Mouse (Mus musculus) heart, embryonic 16.5 days (tissue): ENCODE data around the gene Mepce. TPM values are rescaled to one million over a fixed set of nuclear protein-coding genes. Genes with fewer than 3 reads are reported as not detected.
A peak's percentile ranks its signal among the peaks of the same experiment; 100 is the strongest.
"Not testable (repeated sequence)": the region's sequence is repeated elsewhere in the genome, so short reads cannot be mapped to it uniquely, and the experiment has no call there.

Source experiments
- ATAC-seq: fragments of 200-750 bp; cut with Nextera tagmentation; replicated peaks from 2 replicates; pipeline ENCODE4 v1.8.0; 2017; ENCODE audit warnings: moderate number of reproducible peaks; ENCODE audit not compliant: insufficient read depth, low FRiP score; ENCODE audit errors: extremely low read depth
- H3K27ac ChIP-seq: fragments of 300-500 bp; sonication (generic); 2 replicates; pipeline ENCODE4 v1.5.1; 2014; ENCODE audit warnings: mild to moderate bottlenecking, low read length, control low read depth, moderate library complexity
- H3K27me3 ChIP-seq: fragments of 300-500 bp; sonication (generic); 2 replicates; pipeline ENCODE4 v1.6.1; 2014; ENCODE audit warnings: low read length, mixed read lengths; ENCODE audit not compliant: control insufficient read depth, insufficient read depth
- H3K36me3 ChIP-seq: fragments of 300-500 bp; sonication (generic); 2 replicates; pipeline ENCODE4 v1.6.1; 2014; ENCODE audit not compliant: control insufficient read depth, insufficient read depth
- H3K4me1 ChIP-seq: fragments of 300-500 bp; sonication (generic); 2 replicates; pipeline ENCODE4 v1.6.1; 2014; ENCODE audit warnings: low read length, mixed read lengths; ENCODE audit not compliant: control insufficient read depth, insufficient read depth
- H3K4me2 ChIP-seq: fragments of 300-500 bp; sonication (generic); 2 replicates; pipeline ENCODE4 v1.6.1; 2014; ENCODE audit warnings: low read depth, mild to moderate bottlenecking, control low read depth, low read length
- H3K4me3 ChIP-seq: fragments of 300-500 bp; sonication (generic); 2 replicates; pipeline ENCODE4 v1.5.1; 2014; ENCODE audit warnings: mild to moderate bottlenecking, control low read depth, low read length
- H3K9ac ChIP-seq: fragments of 300-500 bp; sonication (generic); 2 replicates; pipeline ENCODE4 v1.6.1; 2014; ENCODE audit warnings: low read length, control low read depth
- H3K9me3 ChIP-seq: fragments of 300-500 bp; sonication (generic); replicated peaks from 2 replicates; pipeline ENCODE4 v1.6.1; 2016; ENCODE audit warnings: low read length; ENCODE audit not compliant: control insufficient read depth
- WGBS: fragments of 180-500 bp; shearing (Covaris S2); extraction: QIAGEN DNeasy Blood & Tissue Kit; methylation state at CpG from one replicate; pipeline ENCODE4 v1.1.7; 2014; 5-methylcytosine and 5-hydroxymethylcytosine counted together
- polyA plus RNA-seq: library from polyadenylated mRNA; unstranded; fragments of >200 nt; fragmentation: Nextera tagmentation; extraction: Ambion mirVana; gene quantifications from 2 replicates; pipeline ENCODE4 v1.2.1, GENCODE M21; 2015

Gene Mepce
- polyA plus RNA-seq, 1 experiment from 2014 or later = 5.6 TPM

GRCm38 (mm10) chr5:137756882-137757661 lies 30.4 kb downstream of the Mepce start:
- Histone ChIP-seq H3K4me3 (no peak overlapping the region), H3K9ac (no peak overlapping the region), H3K4me2 (no peak overlapping the region), H3K27ac (peak overlapping the region; percentile 61), H3K27me3 (no peaks in the 10 kb centered on the region), H3K9me3 (no peaks in the 10 kb centered on the region), H3K36me3 (peaks cover 21% of the 10 kb centered on the region), H3K4me1 (peaks cover 47% of the 10 kb centered on the region)
- ATAC-seq = peak; percentile 55; the same call in 1 of the 2 replicates
- 28% methylated on average over 10 of the region's 10 CpGs for WGBS

- no peak for ATAC-seq
- H3K4me1 ChIP-seq = peaks cover 57% of the 10 kb centered on the region
- H3K36me3 ChIP-seq = peaks cover 29% of the 10 kb centered on the region
These were observed 31.3 kb downstream of the Mepce start for GRCm38 (mm10) chr5:137756106-137756505.

GRCm38 (mm10) chr5:137755425-137755824 lies 32.0 kb downstream of the Mepce start:
- no peak overlapping the region for H3K9ac ChIP-seq
- no peak for ATAC-seq
- no peaks in the 10 kb centered on the region for H3K27me3 ChIP-seq
- peak overlapping the region; percentile 30; the same call in 1 of the 2 replicates for H3K27ac ChIP-seq
- H3K9me3 ChIP-seq = no peaks in the 10 kb centered on the region
- peaks cover 29% of the 10 kb centered on the region for H3K36me3 ChIP-seq
- WGBS = 80% methylated on average over 5 of the region's 5 CpGs
- H3K4me2 ChIP-seq = no peak overlapping the region
- H3K4me1 ChIP-seq = peaks cover 64% of the 10 kb centered on the region
- no peak overlapping the region for H3K4me3 ChIP-seq

More at GRCm38 (mm10) chr5:137756106-137756505, 31.3 kb downstream of the Mepce start:
- Histone ChIP-seq H3K4me2 (no peak overlapping the region), H3K27me3 (no peaks in the 10 kb centered on the region), H3K9ac (no peak overlapping the region), H3K27ac (peak overlapping the region; percentile 19; the same call in 1 of the 2 replicates), H3K9me3 (no peaks in the 10 kb centered on the region), H3K4me3 (no peak overlapping the region)
- WGBS = 48% methylated on average over 3 of the region's 3 CpGs

GRCm38 (mm10) chr5:137753111-137753832 lies 34.2 kb downstream of the Mepce start:
- Histone ChIP-seq H3K27ac (peak overlapping the region; percentile 58), H3K4me3 (no peak overlapping the region), H3K9ac (peak overlapping the region; percentile 55), H3K4me1 (peaks cover 71% of the 10 kb centered on the region), H3K36me3 (peaks cover 21% of the 10 kb centered on the region), H3K9me3 (no peaks in the 10 kb centered on the region), H3K27me3 (no peaks in the 10 kb centered on the region), H3K4me2 (no peak overlapping the region; the same call in 1 of the 2 replicates)
- whole genome bisulfite sequencing = 53% methylated on average over 13 of the region's 13 CpGs
- ATAC-seq = no peak

- no peak overlapping the region for H3K4me3 ChIP-seq
- no peak for ATAC-seq
- H3K27ac ChIP-seq = peak overlapping the region; percentile 93
- no peak overlapping the region for H3K4me2 ChIP-seq
- H3K27me3 ChIP-seq = no peaks in the 10 kb centered on the region
- no peaks in the 10 kb centered on the region for H3K9me3 ChIP-seq
- peaks cover 17% of the 10 kb centered on the region for H3K36me3 ChIP-seq
- peak overlapping the region; percentile 21; the same call in 1 of the 2 replicates for H3K9ac ChIP-seq
- H3K4me1 ChIP-seq = peaks cover 63% of the 10 kb centered on the region
- 88% methylated on average over 6 of the region's 6 CpGs for WGBS
These were observed 35.5 kb downstream of the Mepce start for GRCm38 (mm10) chr5:137751988-137752387.

GRCm38 (mm10) chr5:137751221-137751887 lies 36.1 kb downstream of the Mepce start:
- no peaks in the 10 kb centered on the region for H3K9me3 ChIP-seq
- H3K4me2 ChIP-seq = peak overlapping the region; percentile 41
- WGBS = 74% methylated on average over 13 of the region's 13 CpGs
- H3K27me3 ChIP-seq = no peaks in the 10 kb centered on the region
- peak overlapping the region; percentile 55 for H3K9ac ChIP-seq
- no peak overlapping the region for H3K4me3 ChIP-seq
- no peak; the same call in 1 of the 2 replicates for ATAC-seq
- H3K36me3 ChIP-seq = peaks cover 17% of the 10 kb centered on the region
- H3K4me1 ChIP-seq = peaks cover 60% of the 10 kb centered on the region
- peak overlapping the region; percentile 93 for H3K27ac ChIP-seq

- peaks cover 54% of the 10 kb centered on the region for H3K4me1 ChIP-seq
- H3K9ac ChIP-seq, H3K9me3 ChIP-seq, H3K27ac ChIP-seq, H3K4me2 ChIP-seq, ATAC-seq, H3K27me3 ChIP-seq, H3K4me3 ChIP-seq: not testable (repeated sequence)
- 88% methylated on average over 7 of the region's 8 CpGs for WGBS
- H3K36me3 ChIP-seq = peaks cover 14% of the 10 kb centered on the region
These were observed 37.2 kb downstream of the Mepce start for GRCm38 (mm10) chr5:137750212-137750611.

- peaks cover 14% of the 10 kb centered on the region for H3K36me3 ChIP-seq
- no peaks in the 10 kb centered on the region for H3K27me3 ChIP-seq
- ATAC-seq = no peak
- peak overlapping the region; percentile 97 for H3K27ac ChIP-seq
- H3K4me2 ChIP-seq = peak overlapping the region; percentile 98
- no peaks in the 10 kb centered on the region for H3K9me3 ChIP-seq
- H3K9ac ChIP-seq = peak overlapping the region; percentile 98
- H3K4me3 ChIP-seq = peak overlapping the region; percentile 95
- H3K4me1 ChIP-seq = peaks cover 57% of the 10 kb centered on the region
- 34% methylated on average over 6 of the region's 6 CpGs for WGBS
These were observed 38.1 kb downstream of the Mepce start for GRCm38 (mm10) chr5:137749196-137749836.
